Mouse (Mus musculus) E14TG2a.4 (cell line): Measurements from ENCODE around the gene Lrrc17.

Experiments
- CTCF ChIP-seq: conservative IDR thresholded peaks from 2 replicates; pipeline ENCODE4 v1.5.1; 2014; ENCODE audit warnings: low read length
- NANOG ChIP-seq: IDR thresholded peaks from 2 replicates; pipeline ENCODE4 v1.6.1; 2014; ENCODE audit warnings: borderline replicate concordance, low read length, mixed read lengths
- POU5F1 ChIP-seq: IDR thresholded peaks from 2 replicates; pipeline ENCODE4 v1.6.1; 2014; ENCODE audit warnings: low read length, borderline replicate concordance

DNA sequence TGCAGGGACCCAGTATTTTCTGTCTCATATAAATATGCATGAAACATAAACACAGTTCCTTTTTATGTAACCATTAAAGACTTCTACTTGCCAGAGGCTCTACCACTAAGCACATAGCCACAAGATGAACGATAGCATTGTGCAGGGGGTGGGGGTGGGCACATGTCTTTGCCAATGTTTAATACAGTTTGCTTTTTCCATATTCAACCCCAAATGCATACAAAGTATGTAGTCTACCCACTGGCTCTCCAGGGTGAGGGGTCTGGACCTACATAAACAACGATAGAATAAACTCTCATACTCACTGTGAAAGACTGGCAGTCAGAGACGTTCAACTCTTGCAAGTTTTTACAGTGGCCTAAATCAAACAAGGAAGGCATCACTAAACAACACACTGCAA is 13.1 kb downstream of the Lrrc17 start:
- TF ChIP-seq CTCF: no peak
- no peak for TF ChIP-seq NANOG
- no peak for TF ChIP-seq POU5F1
